Mouse (Mus musculus): ENCODE data around the gene Reep1.

The Reep1 gene

GRCm38 (mm10) chr6:71780431-71780830 lies 73.1 kb downstream of the Reep1 start:
- DNase-seq (ENCODE audit: low spot score in 2 of 2): no peak

GRCm38 (mm10) chr6:71783165-71783564 lies 75.8 kb downstream of the Reep1 start:
- DNase-seq (ENCODE audit: low spot score in 2 of 2): peak in 1 of 2 experiments; percentile 28

GRCm38 (mm10) chr6:71788348-71788747 lies 81.0 kb downstream of the Reep1 start:
- no peak for DNase-seq (ENCODE audit: low spot score in 2 of 2)

- DNase-seq (ENCODE audit: low spot score in 2 of 2): no peak
These were observed 84.4 kb downstream of the Reep1 start for GRCm38 (mm10) chr6:71791771-71792170.

- DNase-seq (ENCODE audit: low spot score in 2 of 2): no peak
These were observed 92.0 kb downstream of the Reep1 start for GRCm38 (mm10) chr6:71799391-71799790.

- no peak for DNase-seq (ENCODE audit: low spot score in 2 of 2)
These were observed 93.8 kb downstream of the Reep1 start for GRCm38 (mm10) chr6:71801011-71801713.

GRCm38 (mm10) chr6:71801714-71802094 lies 94.3 kb downstream of the Reep1 start:
- peak; percentile 68 to 79 for DNase-seq (ENCODE audit: low spot score in 2 of 2)

- DNase-seq (ENCODE audit: low spot score in 2 of 2): no peak
These were observed 96.2 kb downstream of the Reep1 start for GRCm38 (mm10) chr6:71803609-71804008.

- DNase-seq (ENCODE audit: low spot score in 2 of 2): peak; percentile 64 to 82
These were observed 96.9 kb downstream of the Reep1 start for GRCm38 (mm10) chr6:71804061-71804829.

- DNase-seq (ENCODE audit: low spot score in 2 of 2): no peak
These were observed 99.4 kb downstream of the Reep1 start for GRCm38 (mm10) chr6:71806713-71807112.

- DNase-seq (ENCODE audit: low spot score in 2 of 2): no peak
These were observed 102.5 kb downstream of the Reep1 start for GRCm38 (mm10) chr6:71809890-71810289.

GRCm38 (mm10) chr6:71812820-71813219 lies 105.5 kb downstream of the Reep1 start:
- DNase-seq (ENCODE audit: low spot score in 2 of 2): no peak

- DNase-seq (ENCODE audit: low spot score in 2 of 2): no peak
These were observed 112.5 kb downstream of the Reep1 start for GRCm38 (mm10) chr6:71819764-71820292.

- no peak for DNase-seq (ENCODE audit: low spot score in 2 of 2)
These were observed 115.7 kb downstream of the Reep1 start for GRCm38 (mm10) chr6:71823085-71823484.

GRCm38 (mm10) chr6:71823488-71823887 lies 116.1 kb downstream of the Reep1 start:
- peak; percentile 90 to 94 for DNase-seq (ENCODE audit: low spot score in 2 of 2)

GRCm38 (mm10) chr6:71823961-71824360 lies 116.6 kb downstream of the Reep1 start:
- no peak for DNase-seq (ENCODE audit: low spot score in 2 of 2)

- no peak for DNase-seq (ENCODE audit: low spot score in 2 of 2)
These were observed 119.5 kb downstream of the Reep1 start, which contains the start of gene Mrpl35 for GRCm38 (mm10) chr6:71826869-71827268. Gene Mrpl35 (minus strand): TSS chr6:71826969.

- DNase-seq (ENCODE audit: low spot score in 2 of 2): no peak
These were observed 122.4 kb downstream of the Reep1 start for GRCm38 (mm10) chr6:71829768-71830167.

GRCm38 (mm10) chr6:71830690-71831580 lies 123.6 kb downstream of the Reep1 start, which contains the start of gene Immt:
Gene Immt (plus strand): TSS chr6:71831331.
- peak; percentile 96 to 97 for DNase-seq (ENCODE audit: low spot score in 2 of 2)

GRCm38 (mm10) chr6:71831581-71831960 lies 124.2 kb downstream of the Reep1 start:
- DNase-seq (ENCODE audit: low spot score in 2 of 2): peak; percentile 94 to 98

- no peak for DNase-seq (ENCODE audit: low spot score in 2 of 2)
These were observed 129.4 kb downstream of the Reep1 start for GRCm38 (mm10) chr6:71836811-71837210.

GRCm38 (mm10) chr6:71839815-71840214 lies 132.5 kb downstream of the Reep1 start:
- DNase-seq (ENCODE audit: low spot score in 2 of 2): no peak

Data from frontal cortex, postnatal 36 days (tissue).